Mouse (Mus musculus): Measurements from ENCODE around the gene Glipr2.
A peak's percentile ranks its signal among the peaks of the same experiment; 100 is the strongest.

The Glipr2 gene

GRCm38 (mm10) chr4:43957292-43957845, at the start of gene Glipr2:
Gene Glipr2 (plus strand): TSS chr4:43957401.
- peak; percentile 83 for DNase-seq (ENCODE audit: low spot score)

DNA sequence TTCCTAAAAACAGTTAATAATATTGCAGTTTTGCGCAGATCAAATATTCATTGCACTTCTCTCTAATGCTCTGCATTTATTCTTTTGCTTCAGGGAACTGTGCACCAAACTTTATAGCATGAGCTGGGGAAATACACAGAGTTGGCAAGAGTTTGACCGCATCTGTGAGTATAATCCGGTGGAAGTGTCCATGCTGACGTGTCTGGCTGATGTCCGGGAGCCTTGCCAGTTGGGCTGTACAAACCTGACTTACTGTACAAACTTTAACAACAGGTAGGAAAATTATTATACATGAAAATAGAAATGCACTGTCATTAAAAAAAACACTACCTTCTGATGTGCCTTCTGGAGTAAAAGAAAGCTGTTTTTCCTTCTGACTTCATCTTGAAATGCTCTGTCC, 39.0 kb upstream of the Glipr2 start:
- no peak for DNase-seq (ENCODE audit: low spot score)

- DNase-seq (ENCODE audit: low spot score) = no peak
These were observed 36.6 kb upstream of the Glipr2 start for GRCm38 (mm10) chr4:43920602-43921001.

DNA sequence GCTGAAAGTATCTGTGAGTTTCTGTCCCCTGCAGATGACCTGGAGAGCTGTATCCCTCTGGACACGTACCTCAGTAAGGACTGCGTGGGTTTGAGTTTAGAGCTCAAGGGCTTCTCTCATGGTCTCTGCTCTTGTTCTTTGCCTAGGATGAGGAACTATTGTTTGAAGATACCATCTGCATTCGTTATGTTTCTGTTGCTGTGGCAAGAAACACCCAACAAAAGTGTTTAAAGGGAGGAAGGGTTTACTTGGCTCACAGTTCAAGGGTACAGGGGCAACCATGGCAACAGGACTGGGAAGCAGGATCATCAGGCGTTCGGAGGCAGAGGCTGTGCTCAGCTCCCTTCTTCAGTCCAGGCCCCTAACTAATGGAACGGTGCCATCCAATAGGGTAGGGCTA, 32.1 kb upstream of the Glipr2 start:
- no peak for DNase-seq (ENCODE audit: low spot score)

GRCm38 (mm10) chr4:43925779-43926178, 31.4 kb upstream of the Glipr2 start:
- peak; percentile 87 for DNase-seq (ENCODE audit: low spot score)

GRCm38 (mm10) chr4:43927826-43928225, 29.4 kb upstream of the Glipr2 start:
- peak; percentile 12 for DNase-seq (ENCODE audit: low spot score)

- DNase-seq (ENCODE audit: low spot score) = no peak
These were observed 25.3 kb upstream of the Glipr2 start for GRCm38 (mm10) chr4:43931877-43932276.

DNA sequence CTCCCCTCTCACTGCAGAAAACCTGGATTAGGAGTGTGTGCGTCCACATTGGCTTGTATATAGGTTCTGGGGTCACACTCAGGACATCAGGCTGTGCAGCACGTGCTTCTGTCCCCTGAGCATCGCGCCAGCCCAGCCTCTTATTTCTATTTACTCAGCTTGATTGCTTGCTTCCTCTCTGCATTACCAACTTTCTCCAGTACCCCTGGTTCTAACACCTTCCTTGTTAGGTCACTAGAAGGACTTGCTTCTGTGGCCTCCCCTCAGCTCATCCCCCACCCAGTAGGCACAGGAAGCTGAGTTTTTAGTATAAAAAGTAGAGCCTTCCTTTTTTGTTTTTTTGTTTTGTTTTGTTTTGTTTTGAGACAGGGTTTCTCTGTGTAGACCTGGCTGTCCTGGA, 21.0 kb upstream of the Glipr2 start:
- no peak for DNase-seq (ENCODE audit: low spot score)

DNA sequence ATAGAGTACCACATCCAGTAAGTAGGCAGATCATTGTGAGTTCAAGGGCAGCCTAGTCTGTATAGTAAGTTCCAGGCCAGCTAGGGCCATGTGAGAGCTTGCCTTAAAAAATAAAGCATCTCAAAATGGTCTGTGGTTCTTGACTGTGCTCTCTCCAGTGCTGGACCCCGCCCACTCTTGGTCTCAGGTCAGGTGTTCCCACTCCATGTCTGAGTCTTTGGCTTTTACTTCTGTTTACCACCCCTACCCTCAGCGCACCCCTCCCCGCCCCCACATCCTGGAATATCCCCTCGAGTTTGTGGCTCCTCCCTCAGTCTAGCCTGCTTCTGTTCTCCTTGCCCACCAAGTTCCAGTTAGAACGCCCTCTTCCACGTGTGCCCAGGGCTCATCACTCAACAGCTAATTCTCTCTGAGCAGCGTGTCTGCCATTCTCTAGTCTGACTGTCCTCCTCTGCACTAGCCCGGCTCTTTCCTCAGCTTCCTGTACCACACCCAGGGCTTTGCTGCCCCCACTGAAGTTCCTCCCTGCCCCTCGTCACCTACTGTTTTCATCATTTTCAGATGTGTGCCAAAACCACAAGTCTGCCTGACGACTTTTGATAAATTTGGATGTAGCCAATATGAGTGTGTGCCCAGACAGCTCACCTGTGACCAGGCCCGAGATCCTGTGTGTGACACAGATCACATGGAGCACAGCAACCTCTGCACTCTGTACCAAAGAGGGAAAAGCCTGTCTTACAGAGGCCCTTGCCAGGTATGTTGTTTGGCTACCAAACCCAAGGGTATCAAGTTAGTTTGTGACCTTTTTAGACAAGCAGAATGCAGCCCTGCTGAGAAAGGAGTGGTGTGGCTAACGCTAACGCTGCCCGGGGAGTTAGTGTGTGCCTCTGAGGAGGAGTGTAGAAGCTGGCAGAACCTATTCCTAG, 20.2 kb upstream of the Glipr2 start:
- no peak for DNase-seq (ENCODE audit: low spot score)

- DNase-seq (ENCODE audit: low spot score) = no peak
These were observed 15.9 kb upstream of the Glipr2 start for GRCm38 (mm10) chr4:43941315-43941714.

GRCm38 (mm10) chr4:43942421-43942820, 14.8 kb upstream of the Glipr2 start:
- DNase-seq (ENCODE audit: low spot score) = no peak

GRCm38 (mm10) chr4:43947571-43947970, 9.6 kb upstream of the Glipr2 start:
- no peak for DNase-seq (ENCODE audit: low spot score)

DNA sequence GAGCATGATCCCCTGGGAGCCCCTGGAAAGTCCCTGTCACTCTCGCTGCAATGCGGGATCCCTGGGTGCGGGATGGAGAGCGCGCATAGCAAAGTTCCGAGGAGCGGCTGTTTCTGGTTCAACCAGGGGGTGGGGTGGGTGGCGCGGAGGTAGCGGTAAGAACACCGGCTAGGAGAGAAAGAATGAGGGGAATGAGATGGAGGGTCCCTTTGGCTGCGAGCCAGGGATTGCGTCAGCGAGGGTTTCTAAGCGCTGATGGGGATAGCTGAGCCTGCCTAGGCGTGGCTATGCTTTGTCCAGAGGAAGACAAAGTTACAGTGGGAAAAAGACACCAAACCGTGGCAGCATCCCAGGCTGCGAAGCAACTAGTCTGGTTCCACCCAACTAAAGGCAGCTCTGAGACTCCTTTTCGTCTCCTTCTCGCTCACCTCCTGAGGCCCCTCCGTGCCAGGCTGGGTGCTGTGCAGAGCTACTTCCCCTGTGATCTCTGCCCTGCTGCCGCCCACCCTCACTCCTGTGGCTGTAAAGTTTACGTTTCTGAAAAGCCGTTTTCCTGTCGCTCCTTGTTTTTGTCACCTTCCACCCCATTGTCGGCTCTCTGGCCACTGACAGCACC, 753 bp downstream of the Glipr2 start:
- peak; percentile 60 for DNase-seq (ENCODE audit: low spot score)

- no peak for DNase-seq (ENCODE audit: low spot score)
These were observed 2.5 kb downstream of the Glipr2 start for GRCm38 (mm10) chr4:43959523-43960179.

GRCm38 (mm10) chr4:43960207-43960606, 3.0 kb downstream of the Glipr2 start:
- no peak for DNase-seq (ENCODE audit: low spot score)

DNA sequence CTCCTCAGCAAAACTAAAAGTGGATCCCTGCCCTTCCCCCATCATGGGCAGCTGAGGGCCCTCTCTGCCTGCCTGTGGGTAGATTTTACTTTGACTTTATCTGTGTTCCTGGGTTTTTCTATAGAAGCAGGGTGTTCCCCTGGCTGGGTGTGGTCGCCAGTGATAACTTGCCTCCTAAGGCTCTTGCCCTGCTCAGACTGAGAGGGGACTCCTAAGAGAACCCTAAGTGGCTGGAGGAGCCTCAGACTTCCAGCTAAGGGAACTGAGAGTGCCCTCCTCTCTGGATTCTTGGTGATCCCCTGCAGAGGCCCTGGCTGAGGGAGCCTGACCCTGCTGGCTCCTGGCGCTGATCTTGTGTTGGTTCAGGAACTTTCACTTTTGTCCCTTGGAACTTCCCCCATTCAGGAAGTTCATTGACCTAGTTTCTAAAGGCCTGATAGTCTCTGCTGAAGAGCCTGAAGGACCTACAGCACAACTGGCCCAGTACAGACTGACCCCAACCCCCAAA, 7.2 kb downstream of the Glipr2 start:
- no peak for DNase-seq (ENCODE audit: low spot score)

DNA sequence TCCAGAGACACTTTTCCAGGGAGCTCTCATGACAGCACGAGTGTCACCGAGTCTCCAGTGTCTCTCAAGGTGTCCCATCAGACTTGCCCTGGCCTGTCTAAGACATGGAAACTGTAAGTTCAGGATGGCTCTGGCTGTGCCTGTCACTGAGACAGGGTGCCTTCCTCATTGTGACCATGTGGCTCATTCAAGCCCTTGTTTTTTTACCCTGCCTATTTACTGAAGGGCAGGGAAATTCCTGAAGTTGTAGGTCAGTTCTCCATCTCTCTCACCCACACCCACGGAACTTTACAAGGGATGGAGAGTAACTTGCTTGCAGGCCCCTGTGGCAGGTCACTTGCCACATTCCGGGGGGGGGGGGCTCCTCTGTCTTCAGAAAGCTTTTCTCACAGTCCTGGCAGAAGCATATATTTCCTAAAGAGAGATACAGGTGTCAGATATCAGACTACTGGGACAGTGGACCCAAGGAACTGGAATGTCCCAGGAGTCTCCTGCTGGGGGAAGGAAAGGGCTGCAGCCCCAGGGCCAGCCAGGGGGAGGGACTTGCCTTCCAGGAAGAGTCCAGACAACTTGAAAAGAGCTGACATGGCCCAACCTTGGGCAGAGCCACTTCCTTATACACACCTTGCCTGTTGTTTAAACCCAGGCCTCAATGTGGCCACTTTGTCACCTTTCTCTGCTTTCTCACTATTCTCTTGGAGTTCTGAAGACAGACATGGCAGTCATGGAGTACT, 7.9 kb downstream of the Glipr2 start:
- DNase-seq (ENCODE audit: low spot score) = no peak

DNA sequence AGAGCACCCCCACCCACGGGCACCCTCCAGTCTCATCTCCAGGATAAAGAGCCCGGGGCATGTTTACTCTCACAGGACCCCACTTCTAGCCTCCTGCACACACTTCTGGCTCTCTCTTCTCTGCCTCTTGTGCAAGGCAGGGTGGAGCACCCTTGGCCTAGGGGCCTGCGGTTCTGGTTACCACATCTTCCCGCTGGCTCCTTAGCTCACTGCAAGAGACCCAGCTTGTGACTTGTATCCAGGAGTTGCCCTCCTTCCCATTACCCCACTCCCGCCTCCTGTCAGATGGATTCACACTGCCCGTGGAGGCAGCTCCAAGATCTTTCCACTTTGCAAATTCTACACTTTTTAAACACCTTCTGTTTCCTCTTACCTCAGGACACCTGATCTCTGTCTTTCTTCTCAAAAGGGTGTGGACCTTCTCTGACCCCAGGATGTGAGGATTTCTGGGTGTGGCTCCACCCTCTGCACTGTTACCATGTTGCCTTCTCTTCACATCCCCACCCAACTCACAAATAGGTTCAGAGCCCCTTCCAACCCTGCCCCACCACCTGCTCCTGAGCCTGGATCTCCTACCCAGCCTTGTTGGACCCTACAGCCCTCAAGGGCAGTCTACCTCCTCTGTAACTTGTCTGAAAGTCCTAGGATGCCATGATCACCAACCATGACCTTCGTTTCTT, 8.8 kb downstream of the Glipr2 start:
- DNase-seq (ENCODE audit: low spot score) = no peak

GRCm38 (mm10) chr4:43968650-43969049, 11.4 kb downstream of the Glipr2 start:
- peak; percentile 82 for DNase-seq (ENCODE audit: low spot score)

DNA sequence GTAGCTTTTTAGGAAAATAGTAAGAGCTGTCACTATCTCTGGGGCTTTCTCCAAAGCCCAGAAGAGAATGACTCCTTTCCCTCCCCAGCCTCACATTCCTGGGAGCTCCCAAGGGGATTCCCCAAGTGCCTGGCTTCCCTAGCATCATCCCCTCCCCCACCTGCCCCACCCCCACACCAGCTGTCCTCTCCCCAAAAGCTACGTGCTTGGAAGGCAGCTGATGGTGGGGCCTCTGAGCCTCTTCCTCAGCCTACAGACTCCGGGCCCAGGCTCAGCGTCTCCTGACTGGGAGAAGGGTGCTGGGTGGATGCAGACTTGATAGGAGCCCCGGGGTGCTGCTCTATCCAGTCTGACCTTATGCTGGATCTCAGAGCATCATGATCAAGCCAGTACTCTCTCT, 12.2 kb downstream of the Glipr2 start:
- DNase-seq (ENCODE audit: low spot score) = no peak

Data from urinary bladder, postnatal 14 days (tissue).